Mouse (Mus musculus): Measurements from ENCODE around the gene Crybb2. TPM values are rescaled to one million over a fixed set of nuclear protein-coding genes. Genes with fewer than 3 reads are reported as not detected.

Crybb2 gene
- total RNA-seq, 2 experiments from 2014 or later = not detected

GRCm38 (mm10) chr5:113092406-113092805 is 22.5 kb upstream of the Crybb2 start:
- ATAC-seq (replicated peaks; ENCODE audit: low FRiP score, low TSS enrichment, poor library complexity, severe bottlenecking) = no peak

- ATAC-seq (replicated peaks; ENCODE audit: low FRiP score, low TSS enrichment, poor library complexity, severe bottlenecking) = peak; percentile 75
Observed at GRCm38 (mm10) chr5:113091162-113091561, 21.2 kb upstream of the Crybb2 start.

- ATAC-seq (replicated peaks; ENCODE audit: low FRiP score, low TSS enrichment, poor library complexity, severe bottlenecking) = no peak
Observed at GRCm38 (mm10) chr5:113090750-113091149, 20.8 kb upstream of the Crybb2 start.

- ATAC-seq (replicated peaks; ENCODE audit: low FRiP score, low TSS enrichment, poor library complexity, severe bottlenecking) = no peak
Observed at GRCm38 (mm10) chr5:113090077-113090690, 20.3 kb upstream of the Crybb2 start.

GRCm38 (mm10) chr5:113087465-113087864 is 17.5 kb upstream of the Crybb2 start:
- ATAC-seq (replicated peaks; ENCODE audit: low FRiP score, low TSS enrichment, poor library complexity, severe bottlenecking) = no peak

GRCm38 (mm10) chr5:113086990-113087389 is 17.1 kb upstream of the Crybb2 start:
- ATAC-seq (replicated peaks; ENCODE audit: low FRiP score, low TSS enrichment, poor library complexity, severe bottlenecking) = no peak

- ATAC-seq (replicated peaks; ENCODE audit: low FRiP score, low TSS enrichment, poor library complexity, severe bottlenecking) = no peak
Observed at GRCm38 (mm10) chr5:113086439-113086838, 16.5 kb upstream of the Crybb2 start.

GRCm38 (mm10) chr5:113085931-113086330 is 16.0 kb upstream of the Crybb2 start:
- ATAC-seq (replicated peaks; ENCODE audit: low FRiP score, low TSS enrichment, poor library complexity, severe bottlenecking) = no peak

GRCm38 (mm10) chr5:113084309-113084708 is 14.4 kb upstream of the Crybb2 start:
- ATAC-seq (replicated peaks; ENCODE audit: low FRiP score, low TSS enrichment, poor library complexity, severe bottlenecking) = no peak

GRCm38 (mm10) chr5:113082356-113083168 is 12.6 kb upstream of the Crybb2 start:
- no peak for ATAC-seq (replicated peaks; ENCODE audit: low FRiP score, low TSS enrichment, poor library complexity, severe bottlenecking)

- ATAC-seq (replicated peaks; ENCODE audit: low FRiP score, low TSS enrichment, poor library complexity, severe bottlenecking) = no peak
Observed at GRCm38 (mm10) chr5:113081439-113081838, 11.5 kb upstream of the Crybb2 start, which contains the start of gene Crybb3. TSS of gene Crybb3 (minus strand) at chr5:113081584.

- no peak for ATAC-seq (replicated peaks; ENCODE audit: low FRiP score, low TSS enrichment, poor library complexity, severe bottlenecking)
Observed at GRCm38 (mm10) chr5:113081020-113081419, 11.1 kb upstream of the Crybb2 start.

- peak; percentile 45; the same call in 1 of the 2 replicates for ATAC-seq (replicated peaks; ENCODE audit: low FRiP score, low TSS enrichment, poor library complexity, severe bottlenecking)
Observed at GRCm38 (mm10) chr5:113079783-113080182, 9.9 kb upstream of the Crybb2 start.

GRCm38 (mm10) chr5:113078686-113079085 is 8.8 kb upstream of the Crybb2 start:
- ATAC-seq (replicated peaks; ENCODE audit: low FRiP score, low TSS enrichment, poor library complexity, severe bottlenecking) = no peak

GRCm38 (mm10) chr5:113054308-113054707 is 15.6 kb downstream of the Crybb2 start:
- peak; percentile 87 for ATAC-seq (replicated peaks; ENCODE audit: low FRiP score, low TSS enrichment, poor library complexity, severe bottlenecking)

- ATAC-seq (replicated peaks; ENCODE audit: low FRiP score, low TSS enrichment, poor library complexity, severe bottlenecking) = no peak
Observed at GRCm38 (mm10) chr5:113050581-113051185, 19.2 kb downstream of the Crybb2 start.

- ATAC-seq (replicated peaks; ENCODE audit: low FRiP score, low TSS enrichment, poor library complexity, severe bottlenecking) = no peak
Observed at GRCm38 (mm10) chr5:113049876-113050275, 20.0 kb downstream of the Crybb2 start.

GRCm38 (mm10) chr5:113045511-113046273 is 24.2 kb downstream of the Crybb2 start:
- no peak for ATAC-seq (replicated peaks; ENCODE audit: low FRiP score, low TSS enrichment, poor library complexity, severe bottlenecking)

GRCm38 (mm10) chr5:113043531-113043930 is 26.4 kb downstream of the Crybb2 start:
- no peak for ATAC-seq (replicated peaks; ENCODE audit: low FRiP score, low TSS enrichment, poor library complexity, severe bottlenecking)

All from megakaryocyte-erythroid progenitor cell, adult 5-6 weeks (primary cell).